Mouse (Mus musculus) B cell, adult 67 days (primary cell): ENCODE results near the gene Lmtk3. TPM values are rescaled to one million over a fixed set of nuclear protein-coding genes. Genes with fewer than 3 reads are reported as not detected.

Experiments
- total RNA-seq, 2 experiments: library from RNA; stranded (reverse); gene quantifications; 4 replicates each; pipeline ENCODE4 v1.2.4; 2023

The Lmtk3 gene
- total RNA-seq = under 1 TPM in 1 of 2 experiments, not detected in 1; 0.26 TPM

DNA sequence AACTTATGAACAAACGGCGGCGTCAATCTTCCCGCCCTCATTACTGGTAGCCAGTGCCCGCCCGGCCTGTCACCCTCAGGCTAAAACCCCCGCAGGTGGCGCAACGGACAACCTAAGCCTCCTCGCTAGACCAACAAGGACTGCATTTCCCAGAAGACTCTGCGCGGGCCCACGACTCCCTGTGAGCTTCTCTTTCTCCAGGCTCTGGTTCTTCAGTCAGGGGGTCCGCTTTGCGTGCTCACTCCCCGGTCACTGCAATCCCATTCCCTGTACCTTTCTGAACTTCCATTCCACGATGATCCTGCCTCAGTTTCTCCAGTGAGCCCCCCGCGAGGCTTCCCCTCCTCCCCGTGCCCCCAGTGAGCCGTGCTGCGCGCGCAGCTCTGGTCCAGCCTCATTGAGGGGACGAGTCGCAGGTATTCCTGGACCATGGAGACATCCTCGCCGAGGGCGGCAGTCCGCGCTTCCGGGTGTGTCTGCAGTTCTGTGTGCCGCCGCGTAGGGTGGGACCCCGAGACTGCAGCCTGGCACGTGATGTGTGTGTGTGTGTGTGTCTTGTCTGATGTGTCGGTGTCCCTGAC, at the start of gene Lmtk3:
TSS of gene Lmtk3 (plus strand) at position 228 of the 581 bp plus-strand sequence.

DNA sequence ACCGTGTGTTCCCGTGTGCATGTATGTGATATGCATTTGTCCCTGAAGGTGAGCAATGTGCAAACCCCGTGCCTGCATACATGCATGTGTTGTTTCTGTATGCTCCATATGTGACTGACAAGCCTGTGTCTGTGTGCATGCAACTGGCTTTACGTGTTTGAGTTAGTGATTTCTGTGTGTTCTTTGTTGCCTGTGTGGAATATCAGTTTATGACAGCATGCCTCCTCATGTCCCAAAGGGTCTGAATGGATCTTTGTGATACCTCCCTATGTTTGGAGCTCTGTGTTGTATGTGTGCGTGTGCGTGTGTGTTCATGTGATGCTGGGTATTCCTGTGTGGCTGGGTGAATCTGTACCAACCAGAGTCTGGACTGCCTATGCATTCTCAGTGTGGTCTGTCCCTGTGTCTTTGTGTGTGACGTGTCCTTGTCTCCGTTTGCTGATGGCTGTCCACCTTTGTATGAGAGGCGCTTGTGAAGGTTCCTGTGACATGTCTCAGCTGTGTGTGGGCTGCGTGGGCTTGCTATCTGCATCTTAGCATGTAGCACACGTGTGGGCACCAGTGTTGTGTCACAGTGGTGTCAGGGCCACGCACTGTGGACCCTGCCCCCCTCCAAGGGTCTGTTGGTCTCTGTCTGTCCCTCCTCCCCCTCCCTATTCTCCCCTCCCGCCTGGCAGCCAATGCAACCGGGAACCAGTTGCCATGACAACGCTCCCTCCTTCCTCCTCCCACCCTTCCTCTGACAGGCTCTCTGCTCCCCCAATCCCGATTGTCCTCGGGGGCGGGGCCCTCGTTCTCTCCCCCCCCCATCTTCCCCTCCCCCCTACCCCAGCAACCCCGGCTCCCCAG, 1.2 kb downstream of the Lmtk3 start, which contains the start of gene Sult2b1:
TSS of gene Sult2b1 (minus strand) at position 146 of the 849 bp plus-strand sequence.

DNA sequence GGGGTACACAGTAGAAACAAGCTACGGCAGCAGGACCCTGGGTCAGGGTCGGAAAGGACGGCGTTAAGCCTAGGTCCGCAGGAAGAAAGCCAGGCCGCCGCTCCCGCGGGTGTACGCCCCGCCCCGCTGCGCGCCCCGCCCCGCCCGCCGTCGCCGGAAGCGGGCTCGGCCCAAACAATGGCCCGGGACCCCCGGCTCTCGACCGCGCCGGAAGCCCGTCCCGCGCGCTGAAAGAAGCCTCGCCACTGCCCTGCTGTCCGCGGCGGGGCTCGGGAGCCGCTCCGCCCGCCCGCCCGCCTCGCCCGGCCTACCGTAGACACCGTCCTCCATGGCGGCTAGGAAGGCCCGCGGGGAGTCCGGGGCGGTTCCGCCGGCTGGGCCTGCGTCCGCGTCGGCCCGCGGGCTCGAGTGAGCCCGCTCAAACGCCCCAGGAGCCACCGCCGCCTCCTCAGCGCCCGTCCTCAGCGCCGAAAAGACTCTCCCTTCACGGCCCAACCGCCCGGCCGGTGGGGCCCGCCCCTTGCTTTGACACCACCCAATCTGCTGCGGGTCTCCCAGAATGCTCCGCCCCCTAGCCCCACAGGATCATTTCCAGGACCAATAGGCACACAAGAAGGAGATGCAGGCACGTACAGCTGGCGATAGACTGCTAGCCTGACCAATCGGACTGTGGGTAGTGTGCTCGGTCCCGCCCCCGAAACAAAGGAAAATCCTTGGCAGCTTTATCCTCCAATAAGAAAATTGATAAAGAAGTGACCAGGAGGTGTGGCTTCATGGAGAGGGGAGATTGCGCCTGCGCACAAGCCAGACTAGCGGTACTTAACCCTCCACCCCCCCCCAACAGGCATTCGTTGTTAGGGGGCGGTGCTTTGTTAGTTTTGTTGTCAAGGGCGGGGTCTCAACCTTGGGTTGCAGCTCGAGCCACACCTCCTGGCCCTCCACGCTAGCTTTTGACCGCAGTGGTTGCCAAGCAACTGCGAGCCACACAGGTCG, 30.5 kb downstream of the Lmtk3 start, which contains the start of gene Cyth2:
TSS of gene Cyth2 (minus strand) at position 795 of the 993 bp plus-strand sequence.

DNA sequence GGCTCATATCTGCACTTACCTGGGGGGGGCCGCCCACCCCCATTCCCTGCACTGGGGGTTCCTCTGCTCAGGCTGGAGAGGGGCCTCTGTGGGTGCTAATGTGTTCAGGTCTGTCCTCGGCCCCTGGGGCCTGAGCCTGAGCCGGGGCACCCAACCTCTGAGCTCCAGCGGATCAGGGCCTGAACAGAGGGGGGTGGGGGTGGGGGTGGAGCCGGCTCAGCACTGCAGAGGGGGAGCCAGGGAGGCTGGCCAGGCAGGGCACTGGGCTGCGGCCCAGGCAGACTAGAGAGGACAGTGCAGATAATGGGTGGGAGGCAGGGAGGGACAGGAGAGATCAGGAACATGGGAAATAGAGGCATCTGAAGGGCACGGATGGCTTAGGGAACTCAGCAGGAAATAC, 41.1 kb downstream of the Lmtk3 start, which contains the start of gene Kcnj14:
TSS of gene Kcnj14 (minus strand) at position 185 of the 400 bp plus-strand sequence.

DNA sequence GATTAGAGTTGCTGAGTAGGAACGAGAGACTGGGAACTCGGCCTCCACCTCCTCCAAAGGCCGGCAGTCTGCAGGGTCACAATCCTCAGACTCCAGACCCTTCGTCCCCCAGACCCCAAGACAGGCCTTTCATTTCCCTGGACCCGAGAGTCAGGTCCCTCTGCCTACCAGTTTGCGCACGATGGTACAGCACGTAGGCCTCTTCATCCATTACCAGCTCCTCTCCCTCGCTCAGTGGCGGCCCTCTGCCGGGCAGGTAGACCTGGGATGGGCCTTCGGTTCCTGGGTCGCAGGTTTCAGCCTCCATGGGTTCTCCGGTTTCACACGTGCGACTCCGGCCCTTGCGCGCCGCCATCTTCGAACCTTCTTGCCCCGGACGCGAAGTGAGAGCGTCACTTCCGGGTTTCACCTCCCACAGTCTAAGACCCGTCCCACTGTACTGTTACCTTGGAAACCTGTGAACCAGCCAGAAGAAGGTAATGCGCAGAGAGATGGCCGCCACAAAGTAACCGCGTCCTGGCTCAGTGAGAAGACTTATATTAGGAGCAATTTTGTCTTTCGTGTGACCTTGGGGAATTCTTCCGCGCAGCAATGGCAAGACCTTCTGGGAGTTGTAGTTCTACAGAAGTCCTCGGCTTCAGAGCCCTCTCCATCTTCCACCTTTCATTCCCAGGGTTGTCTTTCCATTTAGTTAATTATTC, 47.0 kb downstream of the Lmtk3 start, which contains the start of gene Grwd1:
TSS of gene Grwd1 (minus strand) at position 518 of the 701 bp plus-strand sequence.

Other genes with a start within 250 kb of the Lmtk3 start
- 1 to 10 TPM in 1 of 2 experiments, not detected in 1; 8.0 TPM for gene Hsd17b14, start 228.8 kb upstream of the Lmtk3 start, total RNA-seq
- 10 to 100 TPM; 28.7 to 47.2 TPM for gene Bcat2, start 213.6 kb upstream of the Lmtk3 start, total RNA-seq
- not detected for gene Fgf21, start 168.2 kb upstream of the Lmtk3 start, total RNA-seq
- gene Fut1, start 166.4 kb upstream of the Lmtk3 start, total RNA-seq = not detected
- not detected for gene Izumo1, start 161.9 kb upstream of the Lmtk3 start, total RNA-seq
- not detected for gene Rasip1, start 156.2 kb upstream of the Lmtk3 start, total RNA-seq
- gene Mamstr, start 143.8 kb upstream of the Lmtk3 start, total RNA-seq = not detected
- gene Fut2, start 117.3 kb upstream of the Lmtk3 start, total RNA-seq = not detected
- gene Ntn5, start 99.7 kb upstream of the Lmtk3 start, total RNA-seq = not detected
- not detected for gene Sec1, start 89.3 kb upstream of the Lmtk3 start, total RNA-seq
- gene Car11, start 83.9 kb upstream of the Lmtk3 start, total RNA-seq = not detected
- 10 to 100 TPM; 18.5 to 23.3 TPM for gene Dbp, start 78.7 kb upstream of the Lmtk3 start, total RNA-seq
- gene Rpl18, start 68.3 kb upstream of the Lmtk3 start, total RNA-seq = 1,000 to 10,000 TPM; 1,959 to 2,082 TPM
- 10 to 100 TPM; 33.4 to 41.2 TPM for gene Sphk2, start 65.7 kb upstream of the Lmtk3 start, total RNA-seq
- gene Fam83e, start 62.5 kb upstream of the Lmtk3 start, total RNA-seq = under 1 TPM; 0.42 to 0.99 TPM
- not detected for gene Spaca4, start 57.9 kb upstream of the Lmtk3 start, total RNA-seq
- gene Sult2b1, start 931 bp downstream of the Lmtk3 start, total RNA-seq = not detected
- gene Cyth2, start 30.8 kb downstream of the Lmtk3 start, total RNA-seq = 100 to 1,000 TPM; 108 to 146 TPM
- gene Kcnj14, start 41.0 kb downstream of the Lmtk3 start, total RNA-seq = 1 to 10 TPM; 2.3 to 3.3 TPM
- gene Grwd1, start 47.2 kb downstream of the Lmtk3 start, total RNA-seq = 10 to 100 TPM; 27.9 to 32.7 TPM
- gene Kdelr1, start 89.0 kb downstream of the Lmtk3 start, total RNA-seq = 10 to 100 TPM; 60.0 to 71.8 TPM
- under 1 TPM; 0.38 to 0.47 TPM for gene Grin2d, start 94.6 kb downstream of the Lmtk3 start, total RNA-seq
- gene Syngr4, start 113.0 kb downstream of the Lmtk3 start, total RNA-seq = not detected
- 10 to 100 TPM in 1 of 2 experiments, 1 to 10 TPM in 1; 7.6 to 10.8 TPM for gene Tmem143, start 113.2 kb downstream of the Lmtk3 start, total RNA-seq
- 100 to 1,000 TPM; 199 to 219 TPM for gene Emp3, start 137.7 kb downstream of the Lmtk3 start, total RNA-seq
- 1 to 10 TPM; 6.3 TPM for gene Ccdc114, start 140.3 kb downstream of the Lmtk3 start, total RNA-seq
- gene Abcc6, start 246.6 kb downstream of the Lmtk3 start, total RNA-seq = not detected
- gene Nomo1, start 250.0 kb downstream of the Lmtk3 start, total RNA-seq = 10 to 100 TPM; 41.5 to 43.6 TPM